Mouse (Mus musculus) myocyte (in vitro differentiated cells): Measurements from ENCODE around the gene Ucp3. TPM values are rescaled to one million over a fixed set of nuclear protein-coding genes. Genes with fewer than 3 reads are reported as not detected.

Experiments
- H3K27me3 ChIP-seq: one replicate; pipeline ENCODE4 v1.6.1; 2011; ENCODE audit not compliant: control insufficient read depth, insufficient read depth, insufficient read length
- H3K36me3 ChIP-seq: one replicate; pipeline ENCODE4 v1.6.1; 2011; ENCODE audit not compliant: control insufficient read depth, insufficient read depth
- H3K4me2 ChIP-seq: one replicate; pipeline ENCODE4 v1.6.1; 2011; ENCODE audit warnings: low read depth, control low read depth
- H3K4me3 ChIP-seq: one replicate; pipeline ENCODE4 v1.5.1; 2011; ENCODE audit warnings: mild to moderate bottlenecking, control low read depth, moderate library complexity
- H3K79me2 ChIP-seq: one replicate; pipeline ENCODE4 v1.6.1; 2011; ENCODE audit not compliant: control insufficient read depth, insufficient read depth
- H3ac ChIP-seq: one replicate; pipeline ENCODE4 v1.6.1; 2011; ENCODE audit not compliant: control insufficient read depth, insufficient read length
- CEBPB ChIP-seq: IDR thresholded peaks from 2 replicates; pipeline ENCODE4 v1.6.1; 2011; ENCODE audit warnings: mild to moderate bottlenecking, moderate library complexity; ENCODE audit not compliant: poor library complexity, insufficient read depth, severe bottlenecking
- E2F4 ChIP-seq: IDR thresholded peaks from one replicate; pipeline ENCODE4 v1.6.1; 2011; ENCODE audit warnings: mild to moderate bottlenecking, control low read depth, moderate library complexity; ENCODE audit not compliant: insufficient read depth
- MAX ChIP-seq: IDR thresholded peaks from one replicate; pipeline ENCODE4 v1.6.1; 2011; ENCODE audit warnings: low read depth, mild to moderate bottlenecking, control low read depth
- MYOD1 ChIP-seq, 3 experiments: IDR thresholded peaks; one replicate each; pipeline ENCODE4 v1.6.1; 2011; ENCODE audit warnings: control low read depth in 2 of 3, low read depth in 2 of 3, mild to moderate bottlenecking in 2 of 3, moderate library complexity in 1 of 3; ENCODE audit not compliant: insufficient read length in 2 of 3, control insufficient read depth in 1 of 3
- MYOG ChIP-seq, 3 experiments: IDR thresholded peaks; one replicate each; pipeline ENCODE4 v1.6.1; 2011; ENCODE audit warnings: control low read depth in 2 of 3, low read depth in 2 of 3, mild to moderate bottlenecking in 2 of 3; ENCODE audit not compliant: insufficient read length in 2 of 3, control insufficient read depth in 1 of 3, insufficient read depth in 1 of 3
- POLR2A ChIP-seq: IDR thresholded peaks from one replicate; pipeline ENCODE4 v1.6.1; 2011; ENCODE audit warnings: low read depth, mild to moderate bottlenecking, control low read depth, moderate library complexity; ENCODE audit not compliant: insufficient read length
- POLR2AphosphoS2 ChIP-seq: IDR thresholded peaks from one replicate; pipeline ENCODE4 v1.6.1; 2011; ENCODE audit warnings: low read depth, control low read depth; ENCODE audit not compliant: insufficient read length
- REST ChIP-seq: IDR thresholded peaks from one replicate; pipeline ENCODE4 v1.6.1; 2011; ENCODE audit warnings: mild to moderate bottlenecking, control low read depth, moderate library complexity; ENCODE audit not compliant: insufficient read depth, insufficient read length
- SRF ChIP-seq: IDR thresholded peaks from one replicate; pipeline ENCODE4 v1.6.1; 2011; ENCODE audit warnings: low read depth; ENCODE audit not compliant: control insufficient read depth, insufficient read length
- TCF12 ChIP-seq: IDR thresholded peaks from one replicate; pipeline ENCODE4 v1.6.1; 2011; ENCODE audit warnings: mild to moderate bottlenecking, control low read depth; ENCODE audit not compliant: poor library complexity, insufficient read depth, severe bottlenecking
- TCF3 ChIP-seq: IDR thresholded peaks from one replicate; pipeline ENCODE4 v1.6.1; 2011; ENCODE audit warnings: low read depth, control low read depth; ENCODE audit not compliant: insufficient read length
- USF1 ChIP-seq: IDR thresholded peaks from one replicate; pipeline ENCODE4 v1.6.1; 2011; ENCODE audit warnings: low read depth, mild to moderate bottlenecking, control low read depth, moderate library complexity
- polyA plus RNA-seq: library from polyadenylated mRNA; unstranded; fragments of >200 nt; fragmentation: generic; extraction: Trizol; gene quantifications from one replicate; pipeline ENCODE4 v1.2.1, GENCODE M21; 2012; ENCODE audit warnings: missing spikeins

The Ucp3 gene
- polyA plus RNA-seq, 1 experiment, result 2.2 TPM

GRCm38 (mm10) chr7:100499465-100499864 is 26.7 kb downstream of the Ucp3 start:
- no peaks in the 10 kb centered on the region for H3K36me3 ChIP-seq
- no peak overlapping the region for H3ac ChIP-seq
- no peaks in the 10 kb centered on the region for H3K79me2 ChIP-seq
- H3K4me3 ChIP-seq, result no peak overlapping the region
- no peak for TF ChIP-seq POLR2A
- H3K4me2 ChIP-seq, result no peak overlapping the region
- no peaks in the 10 kb centered on the region for H3K27me3 ChIP-seq

GRCm38 (mm10) chr7:100500276-100500977 is 27.6 kb downstream of the Ucp3 start:
- TF ChIP-seq TCF3, result no peak
- TF ChIP-seq MYOD1 (IDR thresholded peaks at IDR 0.05; ENCODE audit: control insufficient read depth in 1 of 3, insufficient read length in 2 of 3, low read depth in 2 of 3), result peak in 1 of 3 experiments; percentile 10

GRCm38 (mm10) chr7:100501027-100501843 is 28.4 kb downstream of the Ucp3 start:
- Histone ChIP-seq H3ac (no peak overlapping the region), H3K36me3 (no peaks in the 10 kb centered on the region), H3K4me3 (no peak overlapping the region)

More at GRCm38 (mm10) chr7:100500276-100500977, 27.6 kb downstream of the Ucp3 start:
- H3ac ChIP-seq, result no peak overlapping the region
- H3K36me3 ChIP-seq, result no peaks in the 10 kb centered on the region
- H3K4me3 ChIP-seq, result no peak overlapping the region
- H3K4me2 ChIP-seq, result no peak overlapping the region
- H3K79me2 ChIP-seq, result no peaks in the 10 kb centered on the region
- H3K27me3 ChIP-seq, result no peaks in the 10 kb centered on the region

GRCm38 (mm10) chr7:100501844-100502373 is 29.1 kb downstream of the Ucp3 start:
- no peaks in the 10 kb centered on the region for H3K27me3 ChIP-seq
- TF ChIP-seq E2F4 (no peak), USF1 (no peak), POLR2A (no peak), MYOG (IDR thresholded peaks at IDR 0.05; ENCODE audit: control insufficient read depth in 1 of 3, insufficient read depth in 1 of 3, insufficient read length in 2 of 3, low read depth in 2 of 3) (no peak), TCF3 (no peak), SRF (no peak), REST (no peak), MAX (no peak), CEBPB (no peak), POLR2AphosphoS2 (no peak)
- H3K79me2 ChIP-seq, result no peaks in the 10 kb centered on the region
- no peak overlapping the region for H3K4me3 ChIP-seq
- no peaks in the 10 kb centered on the region for H3K36me3 ChIP-seq
- H3K4me2 ChIP-seq, result no peak overlapping the region
- no peak overlapping the region for H3ac ChIP-seq

More at GRCm38 (mm10) chr7:100501027-100501843, 28.4 kb downstream of the Ucp3 start:
- no peaks in the 10 kb centered on the region for H3K79me2 ChIP-seq
- TF ChIP-seq E2F4 (no peak), POLR2AphosphoS2 (peak; percentile 46)
- no peak overlapping the region for H3K4me2 ChIP-seq
- no peaks in the 10 kb centered on the region for H3K27me3 ChIP-seq

GRCm38 (mm10) chr7:100502374-100502922 is 29.7 kb downstream of the Ucp3 start:
- Histone ChIP-seq H3ac (no peak overlapping the region), H3K4me3 (no peak overlapping the region), H3K27me3 (no peaks in the 10 kb centered on the region), H3K36me3 (no peaks in the 10 kb centered on the region), H3K4me2 (no peak overlapping the region), H3K79me2 (no peaks in the 10 kb centered on the region)
- TF ChIP-seq CEBPB (no peak), TCF12 (no peak), POLR2A (no peak), MAX (no peak), MYOG (IDR thresholded peaks at IDR 0.05; ENCODE audit: control insufficient read depth in 1 of 3, insufficient read depth in 1 of 3, insufficient read length in 2 of 3, low read depth in 2 of 3) (no peak), SRF (no peak), USF1 (no peak), MYOD1 (IDR thresholded peaks at IDR 0.05; ENCODE audit: control insufficient read depth in 1 of 3, insufficient read length in 2 of 3, low read depth in 2 of 3) (no peak), E2F4 (no peak), POLR2AphosphoS2 (no peak), TCF3 (no peak)
